Mouse (Mus musculus): ENCODE data around the gene Tmeff1. TPM values are rescaled to one million over a fixed set of nuclear protein-coding genes. Genes with fewer than 3 reads are reported as not detected.
A peak's percentile ranks its signal among the peaks of the same experiment; 100 is the strongest.
"Not testable (repeated sequence)": the region's sequence is repeated elsewhere in the genome, so short reads cannot be mapped to it uniquely, and the experiment has no call there.

The Tmeff1 gene
- polyA plus RNA-seq, 1 experiment, result 106 TPM

DNA sequence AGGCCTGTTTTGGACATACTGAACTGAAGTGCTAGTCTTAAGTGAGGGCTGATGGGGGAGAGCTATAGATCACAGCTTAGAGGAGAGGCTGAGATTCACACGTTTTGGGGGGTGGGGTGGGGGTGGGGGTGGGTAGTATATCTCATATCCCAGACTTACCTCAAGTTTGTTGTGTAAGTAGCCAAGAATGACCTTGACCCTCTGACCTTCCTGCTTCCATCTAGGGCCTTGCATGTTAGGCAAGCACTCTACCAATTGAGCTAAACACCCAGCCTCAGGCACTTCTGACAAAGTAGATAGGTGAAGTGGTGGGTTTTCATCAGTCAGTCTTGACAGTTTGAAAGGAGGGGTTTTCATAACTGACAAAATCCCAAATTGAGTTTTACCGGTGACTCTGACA is 92.8 kb downstream of the Tmeff1 start:
- Histone ChIP-seq H3K27ac (ENCODE audit: insufficient read depth, low read length) (no peak overlapping the region), H3K4me1 (ENCODE audit: control insufficient read depth, insufficient read depth, low read length) (no peaks in the 10 kb centered on the region; the same call in 1 of the 2 replicates), H3K4me3 (ENCODE audit: insufficient read depth, low read length) (no peak overlapping the region)
- TF ChIP-seq CTCF (IDR thresholded peaks at IDR 0.05; ENCODE audit: extremely low read depth, insufficient read depth, low read length) (no peak), POLR2A (IDR thresholded peaks at IDR 0.05; ENCODE audit: extremely low read depth, insufficient read depth, low read length) (no peak)

DNA sequence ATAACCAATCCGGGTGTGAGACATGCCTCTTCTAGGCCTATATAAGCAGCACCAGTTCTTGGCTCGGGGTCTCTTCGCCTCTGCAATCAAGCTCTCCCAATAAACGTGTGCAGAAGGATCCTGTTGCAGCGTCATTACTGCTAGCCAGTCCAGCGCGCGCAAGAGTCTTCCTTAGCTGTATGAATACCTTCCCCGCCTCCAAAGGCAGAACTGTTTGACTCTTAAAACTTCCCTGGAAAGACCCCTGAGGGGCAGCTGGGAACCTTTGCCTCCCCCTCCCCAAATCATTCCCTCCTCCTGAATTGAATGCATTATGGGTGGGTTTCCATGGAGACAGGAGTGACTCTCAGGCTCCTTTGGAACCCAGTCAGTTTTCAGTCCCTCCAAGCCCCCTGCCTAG is 93.8 kb downstream of the Tmeff1 start:
- H3K27ac ChIP-seq (ENCODE audit: insufficient read depth, low read length), result no peak overlapping the region
- no peak overlapping the region for H3K4me3 ChIP-seq (ENCODE audit: insufficient read depth, low read length)
- TF ChIP-seq POLR2A (IDR thresholded peaks at IDR 0.05; ENCODE audit: extremely low read depth, insufficient read depth, low read length) (no peak), CTCF (IDR thresholded peaks at IDR 0.05; ENCODE audit: extremely low read depth, insufficient read depth, low read length) (no peak)
- no peaks in the 10 kb centered on the region; the same call in 1 of the 2 replicates for H3K4me1 ChIP-seq (ENCODE audit: control insufficient read depth, insufficient read depth, low read length)

DNA sequence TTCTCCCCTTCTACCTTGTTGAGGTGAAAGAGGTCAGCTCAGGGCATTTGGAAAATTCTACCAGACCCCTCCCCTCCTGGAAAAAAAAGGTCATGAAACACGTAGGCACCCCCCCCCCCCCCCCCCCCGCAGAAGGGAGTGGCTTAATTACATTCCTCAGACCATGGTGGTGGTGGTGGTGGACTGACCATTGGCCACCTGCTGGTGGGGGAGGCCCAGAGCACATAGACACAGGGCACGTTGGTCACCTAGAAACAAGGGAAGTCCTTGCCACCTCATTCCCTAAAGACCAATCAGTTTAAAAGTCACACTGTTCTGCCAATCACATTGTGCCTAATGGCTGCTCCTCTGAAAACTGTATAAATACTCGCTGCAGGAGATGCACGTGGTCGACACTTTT is 94.8 kb downstream of the Tmeff1 start:
- not testable (repeated sequence) for H3K4me1 ChIP-seq (ENCODE audit: control insufficient read depth, insufficient read depth, low read length); H3K27ac ChIP-seq (ENCODE audit: insufficient read depth, low read length); H3K4me3 ChIP-seq (ENCODE audit: insufficient read depth, low read length)

DNA sequence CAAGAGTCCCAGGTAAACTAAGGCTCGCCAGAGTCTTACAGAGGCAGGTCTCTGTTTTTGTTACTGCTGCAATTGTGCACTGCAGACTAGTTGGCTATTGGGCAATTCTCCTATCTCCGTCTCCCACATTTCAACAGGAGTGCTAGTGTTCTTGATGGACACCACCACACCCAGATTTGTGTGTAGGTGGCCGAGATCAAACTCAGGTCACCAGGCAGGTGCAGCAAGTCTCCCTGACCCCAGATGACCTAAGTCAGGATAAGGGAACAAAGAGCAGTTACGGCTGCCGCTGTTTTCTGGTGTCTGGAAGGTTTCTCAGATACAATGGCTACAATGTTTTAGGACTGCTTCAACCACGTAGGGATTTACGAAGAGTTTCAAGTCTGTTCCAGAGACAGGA is 95.2 kb downstream of the Tmeff1 start:
- Histone ChIP-seq H3K4me1 (ENCODE audit: control insufficient read depth, insufficient read depth, low read length) (no peaks in the 10 kb centered on the region; the same call in 1 of the 2 replicates), H3K27ac (ENCODE audit: insufficient read depth, low read length) (no peak overlapping the region), H3K4me3 (ENCODE audit: insufficient read depth, low read length) (no peak overlapping the region)
- no peak for TF ChIP-seq POLR2A (IDR thresholded peaks at IDR 0.05; ENCODE audit: extremely low read depth, insufficient read depth, low read length)
- no peak for TF ChIP-seq CTCF (IDR thresholded peaks at IDR 0.05; ENCODE audit: extremely low read depth, insufficient read depth, low read length)

DNA sequence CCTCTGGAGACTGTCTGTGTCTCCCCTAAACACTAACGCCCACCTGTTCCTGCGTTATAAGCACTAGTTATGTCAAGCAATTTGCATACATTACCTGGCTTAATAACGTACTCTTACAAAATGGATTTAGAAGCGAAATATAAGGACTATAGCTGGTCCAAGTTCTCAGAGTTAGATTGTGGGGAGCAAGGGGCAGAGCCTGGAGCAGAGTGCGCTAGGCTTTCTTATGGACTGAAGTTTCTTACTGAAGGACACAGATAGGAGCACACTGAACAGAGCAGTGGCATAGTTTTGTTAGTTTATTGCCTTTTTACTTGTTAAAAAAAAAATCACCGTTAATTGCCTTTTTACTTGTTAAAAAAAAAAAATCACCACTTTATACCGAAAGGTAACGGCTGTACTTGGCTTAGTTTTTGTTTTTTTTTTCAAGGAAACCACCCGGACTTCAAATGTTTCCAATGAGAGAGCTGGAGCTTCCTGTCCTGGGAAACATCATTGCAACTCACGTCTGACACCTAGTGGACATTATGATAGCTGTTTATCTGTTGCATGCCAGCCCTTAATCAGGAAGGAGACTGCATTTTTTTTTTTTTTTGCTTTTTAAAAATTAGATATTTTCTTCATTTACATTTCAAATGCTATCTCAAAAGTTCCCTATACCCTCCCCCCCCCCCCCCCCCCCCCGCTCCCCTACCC is 95.8 kb downstream of the Tmeff1 start:
- no peak overlapping the region for H3K4me3 ChIP-seq (ENCODE audit: insufficient read depth, low read length)
- H3K4me1 ChIP-seq (ENCODE audit: control insufficient read depth, insufficient read depth, low read length), result no peaks in the 10 kb centered on the region; the same call in 1 of the 2 replicates
- no peak for TF ChIP-seq POLR2A (IDR thresholded peaks at IDR 0.05; ENCODE audit: extremely low read depth, insufficient read depth, low read length)
- peak; percentile 76 for TF ChIP-seq CTCF (IDR thresholded peaks at IDR 0.05; ENCODE audit: extremely low read depth, insufficient read depth, low read length)
- H3K27ac ChIP-seq (ENCODE audit: insufficient read depth, low read length), result no peak overlapping the region

DNA sequence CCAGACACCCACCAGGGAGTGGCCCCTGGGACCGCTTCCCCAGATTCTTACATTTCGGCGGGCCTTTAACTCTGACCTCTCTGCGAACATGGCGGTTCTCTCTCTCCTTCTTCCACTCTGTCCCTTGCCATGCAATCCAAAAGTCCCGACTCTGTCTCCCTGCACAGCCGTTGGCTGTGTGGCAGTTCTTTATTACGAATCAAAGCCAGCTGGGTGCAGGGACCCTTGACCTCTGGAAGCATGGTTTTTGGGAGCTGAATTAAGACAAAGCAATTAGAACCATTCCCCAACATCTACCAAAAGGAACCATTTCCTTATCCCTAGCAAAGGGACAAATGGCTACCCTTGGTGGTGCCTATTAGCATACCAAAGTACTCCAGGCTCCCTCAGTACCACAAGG is 98.2 kb downstream of the Tmeff1 start:
- no peak for TF ChIP-seq POLR2A (IDR thresholded peaks at IDR 0.05; ENCODE audit: extremely low read depth, insufficient read depth, low read length)
- TF ChIP-seq CTCF (IDR thresholded peaks at IDR 0.05; ENCODE audit: extremely low read depth, insufficient read depth, low read length), result no peak
- H3K4me1 ChIP-seq (ENCODE audit: control insufficient read depth, insufficient read depth, low read length), result peaks cover under 1% of the 10 kb centered on the region
- peak overlapping the region; percentile 41 for H3K4me3 ChIP-seq (ENCODE audit: insufficient read depth, low read length)
- H3K27ac ChIP-seq (ENCODE audit: insufficient read depth, low read length), result peak overlapping the region; percentile 96

DNA sequence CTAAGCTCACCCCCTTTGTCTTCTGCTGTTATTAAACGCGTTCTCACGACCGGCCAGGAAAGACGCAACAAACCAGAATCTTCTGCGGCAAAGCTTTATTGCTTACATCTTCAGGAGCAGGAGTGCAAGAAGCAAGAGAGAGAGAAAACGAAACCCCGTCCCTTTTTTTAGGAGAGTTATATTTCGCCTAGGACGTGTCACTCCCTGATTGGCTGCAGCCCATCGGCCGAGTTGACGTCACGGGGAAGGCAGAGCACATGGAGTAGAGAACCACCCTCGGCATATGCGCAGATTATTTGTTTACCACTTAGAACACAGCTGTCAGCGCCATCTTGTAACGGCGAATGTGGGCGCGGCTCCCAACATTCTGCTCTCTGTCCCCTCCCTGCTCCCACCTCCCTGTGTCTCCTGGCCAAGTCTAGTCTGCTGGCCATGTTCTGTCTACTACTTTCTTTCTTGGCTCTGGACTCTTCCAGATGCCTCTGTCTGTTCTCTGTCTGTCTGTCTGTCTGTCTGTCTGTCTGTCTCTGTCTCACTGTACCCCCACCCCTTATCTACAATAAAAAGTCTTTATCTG is 98.7 kb downstream of the Tmeff1 start:
- peak overlapping the region; percentile 96 for H3K27ac ChIP-seq (ENCODE audit: insufficient read depth, low read length)
- H3K4me3 ChIP-seq (ENCODE audit: insufficient read depth, low read length), result peak overlapping the region; percentile 41
- H3K4me1 ChIP-seq (ENCODE audit: control insufficient read depth, insufficient read depth, low read length), result not testable (repeated sequence)

DNA sequence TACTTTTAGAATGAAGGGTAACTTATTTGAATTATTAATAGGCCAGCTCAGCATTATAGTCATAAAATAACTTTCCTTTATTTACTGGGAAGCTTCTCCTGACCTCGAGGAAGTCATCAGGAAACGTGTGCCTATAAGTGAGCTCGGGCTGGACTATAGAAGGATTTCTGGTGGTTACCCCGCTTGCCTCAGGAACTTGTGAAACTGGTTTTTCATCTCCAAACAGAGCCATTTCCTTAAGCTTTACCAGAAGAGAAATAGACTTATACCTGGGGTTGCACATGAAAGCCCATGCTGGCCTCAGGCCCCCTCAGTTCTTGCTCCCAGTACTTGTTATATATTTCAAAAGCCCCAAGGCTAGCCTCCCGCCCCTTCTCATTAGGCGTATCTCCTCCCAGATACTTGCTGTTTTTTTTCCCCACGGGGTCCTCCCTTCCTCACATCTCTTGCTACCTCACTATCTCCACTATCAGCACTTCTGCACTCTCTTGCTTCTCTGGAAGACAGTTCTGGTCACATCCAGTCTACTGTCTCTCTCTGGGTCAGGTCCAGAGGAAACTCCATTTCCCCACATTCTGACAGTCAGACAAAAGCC is 99.7 kb downstream of the Tmeff1 start:
- Histone ChIP-seq H3K4me1 (ENCODE audit: control insufficient read depth, insufficient read depth, low read length) (peaks cover 4% of the 10 kb centered on the region), H3K4me3 (ENCODE audit: insufficient read depth, low read length) (no peak overlapping the region), H3K27ac (ENCODE audit: insufficient read depth, low read length) (no peak overlapping the region)
- no peak for TF ChIP-seq CTCF (IDR thresholded peaks at IDR 0.05; ENCODE audit: extremely low read depth, insufficient read depth, low read length)
- TF ChIP-seq POLR2A (IDR thresholded peaks at IDR 0.05; ENCODE audit: extremely low read depth, insufficient read depth, low read length), result no peak

DNA sequence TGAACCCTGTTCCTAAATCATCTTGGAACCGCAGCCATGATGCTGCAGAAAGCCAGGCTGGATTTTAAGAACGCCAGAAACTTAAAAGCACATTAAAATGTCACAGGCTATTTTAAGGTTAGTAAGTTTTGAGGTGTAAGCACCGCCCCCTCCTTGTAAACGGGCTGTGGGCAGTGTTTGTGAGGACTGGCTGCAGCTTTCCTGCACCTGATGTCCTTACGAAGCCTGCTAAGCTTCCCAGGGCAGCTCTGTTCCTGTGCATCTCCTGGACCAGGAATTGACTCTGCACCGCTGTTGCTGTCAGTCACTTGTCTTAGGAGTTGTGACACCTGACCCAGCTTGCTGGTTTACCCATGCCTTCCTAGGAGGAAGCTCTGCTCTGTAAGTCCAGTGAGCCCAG is 103.2 kb downstream of the Tmeff1 start:
- no peak overlapping the region for H3K4me3 ChIP-seq (ENCODE audit: insufficient read depth, low read length)
- peaks cover 4% of the 10 kb centered on the region for H3K4me1 ChIP-seq (ENCODE audit: control insufficient read depth, insufficient read depth, low read length)
- TF ChIP-seq POLR2A (IDR thresholded peaks at IDR 0.05; ENCODE audit: extremely low read depth, insufficient read depth, low read length) (no peak), CTCF (IDR thresholded peaks at IDR 0.05; ENCODE audit: extremely low read depth, insufficient read depth, low read length) (no peak)
- no peak overlapping the region for H3K27ac ChIP-seq (ENCODE audit: insufficient read depth, low read length)

DNA sequence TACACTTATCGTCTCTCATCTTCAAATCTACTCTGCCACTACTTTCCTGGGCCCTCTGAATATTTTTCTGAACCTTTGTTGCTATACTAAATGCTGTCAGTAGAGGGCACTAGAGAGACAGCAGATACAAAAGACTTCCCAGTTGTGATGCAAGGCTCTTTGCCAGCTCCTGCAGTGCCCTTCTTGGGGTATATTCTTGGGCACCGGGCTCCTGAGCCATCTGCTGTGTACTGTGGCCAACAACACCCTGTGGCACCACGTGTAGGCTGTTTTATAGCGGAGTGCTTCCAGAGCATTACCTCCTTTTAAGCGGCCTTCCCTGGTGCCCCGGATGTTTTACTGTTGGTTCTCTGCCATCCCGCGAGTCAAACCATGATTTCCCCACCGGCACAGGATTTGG is 105.7 kb downstream of the Tmeff1 start:
- TF ChIP-seq POLR2A (IDR thresholded peaks at IDR 0.05; ENCODE audit: extremely low read depth, insufficient read depth, low read length) (no peak), CTCF (IDR thresholded peaks at IDR 0.05; ENCODE audit: extremely low read depth, insufficient read depth, low read length) (peak; percentile 46)
- peaks cover 4% of the 10 kb centered on the region for H3K4me1 ChIP-seq (ENCODE audit: control insufficient read depth, insufficient read depth, low read length)
- H3K27ac ChIP-seq (ENCODE audit: insufficient read depth, low read length), result no peak overlapping the region
- H3K4me3 ChIP-seq (ENCODE audit: insufficient read depth, low read length), result no peak overlapping the region

All from cortical plate, adult 2 months (tissue).